Mouse (Mus musculus): ENCODE measurements at regions not wholly inside any gene's neighbourhood (a gene's known extent, or its start where the extent isn't known, plus 50 kb on each side); places are given as distances from the start of the nearest gene placed in this dataset.

GRCm38 (mm10) chrX:70261360-70261759 lies 103.5 kb downstream of the Ids start:
- DNase-seq = no peak

GRCm38 (mm10) chrX:70216011-70216410 lies 148.9 kb downstream of the Ids start:
- no peak for DNase-seq

DNA sequence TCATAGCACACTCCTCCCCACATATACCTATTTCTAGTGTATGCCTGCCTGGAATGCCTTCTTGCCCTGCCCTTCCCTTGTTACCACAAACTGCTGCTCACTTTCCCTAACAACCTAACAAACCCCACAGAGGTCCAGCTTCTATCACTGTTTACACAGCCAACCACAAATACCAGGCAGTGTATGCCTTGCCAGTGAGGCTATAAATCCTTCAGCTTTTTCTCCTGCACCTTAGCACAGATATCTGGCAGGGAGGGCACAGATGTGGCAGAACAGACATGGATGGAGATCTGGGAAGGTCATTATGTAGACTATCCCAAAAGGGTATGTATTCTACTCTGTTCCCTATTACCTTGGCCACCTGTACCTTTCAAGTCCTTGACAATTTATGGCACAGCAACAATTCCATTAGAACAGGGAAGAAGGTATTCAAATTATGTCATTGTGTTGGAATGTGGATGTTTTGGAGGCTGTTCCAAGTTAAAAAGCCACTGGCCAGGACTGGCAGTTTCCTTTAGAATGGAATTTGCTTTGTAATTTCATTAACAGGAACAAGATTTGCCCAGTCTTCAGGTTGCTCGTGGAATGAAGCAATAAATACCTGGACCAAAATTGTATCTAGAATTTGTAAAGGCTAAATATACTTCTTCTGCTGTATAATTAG lies 180.3 kb downstream of the Ids start:
- DNase-seq = no peak

- DNase-seq = no peak
Measured at GRCm38 (mm10) chrX:70169737-70170136, 195.1 kb downstream of the Ids start.

DNA sequence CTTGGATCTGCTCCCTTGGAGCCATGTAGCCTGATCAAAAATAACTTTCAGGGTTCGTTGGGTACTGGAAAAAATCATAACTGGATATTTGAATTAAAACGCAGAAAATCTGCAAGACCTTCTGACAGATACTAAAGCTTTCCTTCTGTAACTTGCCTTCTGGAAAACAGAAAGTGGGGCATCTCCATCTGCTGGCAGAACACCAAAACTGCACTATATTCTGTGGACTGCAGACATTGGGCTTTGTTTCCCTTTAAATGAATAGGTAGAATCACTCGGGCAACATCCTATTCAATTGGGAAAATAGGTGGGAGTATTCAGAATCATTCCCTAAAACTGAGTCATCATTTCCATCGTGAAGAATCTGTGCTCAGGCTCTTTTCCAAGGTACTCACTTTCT lies 203.9 kb downstream of the Ids start:
- peak; percentile 37 for DNase-seq

Data from embryo, embryonic 11 days (tissue).